Comparison of ENCODE assay signal across 13 mouse cellular contexts in the genomic region with DNA sequence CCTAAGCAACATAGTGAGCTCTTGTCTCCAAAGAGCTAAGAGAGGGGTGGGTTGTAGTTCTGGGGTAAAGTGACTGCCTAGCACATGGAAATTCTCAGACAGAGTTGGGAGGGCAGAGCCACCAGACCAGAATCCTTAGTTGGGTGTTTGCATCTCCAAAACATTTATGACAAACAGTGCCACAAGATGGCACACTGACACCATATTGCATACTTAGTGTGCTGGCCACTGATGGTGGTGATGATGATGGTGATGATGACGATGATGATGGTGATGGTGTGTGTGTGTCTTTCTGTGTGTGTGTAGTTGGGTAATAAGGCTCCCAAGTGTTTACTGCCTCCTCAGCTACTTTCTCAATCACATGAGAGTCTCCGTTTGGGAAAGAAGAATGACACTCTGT. TPM values are rescaled to one million over a fixed set of nuclear protein-coding genes. Genes with fewer than 3 reads are reported as not detected.
A peak's percentile ranks its signal among the peaks of the same experiment; 100 is the strongest.
DNase-seq lines count a peak whose midpoint lies in the region; ATAC-seq lines count a peak whose summit lies in the region.
"Had no signal": no experiment of that assay in that cellular context is flagged by ENCODE, and none has a peak within 500 bp of the region (broad histone marks: within the 10 kb centered on the region; RNA-seq: fewer than 3 reads in every experiment).

No protein-coding gene starts in this region.

- no peak overlapping the region for H3K4me2 ChIP-seq in hindbrain, embryonic 14.5 days (replicated peaks)
- no peak overlapping the region for H3K4me2 ChIP-seq in hindbrain, embryonic 16.5 days (ENCODE audit: low read length)
- H3K4me2 ChIP-seq in midbrain, embryonic 14.5 days (ENCODE audit: low read length): no peak overlapping the region
- no peak overlapping the region for H3K4me2 ChIP-seq in midbrain, embryonic 15.5 days
- H3K4me2 ChIP-seq in kidney, embryonic 14.5 days (replicated peaks; ENCODE audit: low read depth, low read length): no peak overlapping the region
- H3K4me2 ChIP-seq: embryonic facial prominence, embryonic 12.5 days; neural tube, embryonic 15.5 days had no signal

- H3K27me3 ChIP-seq in hindbrain, embryonic 14.5 days (ENCODE audit: control insufficient read depth, insufficient read depth, low read length): no peaks in the 10 kb centered on the region
- H3K27me3 ChIP-seq in hindbrain, embryonic 16.5 days (replicated peaks; ENCODE audit: control insufficient read depth, insufficient read depth, low read length): no peaks in the 10 kb centered on the region
- H3K27me3 ChIP-seq in midbrain, embryonic 14.5 days (ENCODE audit: control insufficient read depth, insufficient read depth, low read length): no peaks in the 10 kb centered on the region
- no peaks in the 10 kb centered on the region for H3K27me3 ChIP-seq in midbrain, embryonic 15.5 days (replicated peaks)
- no peaks in the 10 kb centered on the region for H3K27me3 ChIP-seq in kidney, embryonic 14.5 days (ENCODE audit: control insufficient read depth, insufficient read depth, low read length)
- H3K27me3 ChIP-seq: embryonic facial prominence, embryonic 12.5 days; neural tube, embryonic 15.5 days had no signal

- no peaks in the 10 kb centered on the region for H3K36me3 ChIP-seq in hindbrain, embryonic 14.5 days (replicated peaks; ENCODE audit: control insufficient read depth, insufficient read depth)
- H3K36me3 ChIP-seq in hindbrain, embryonic 16.5 days (ENCODE audit: control insufficient read depth, insufficient read depth, low read length): no peaks in the 10 kb centered on the region
- H3K36me3 ChIP-seq in midbrain, embryonic 14.5 days (ENCODE audit: control insufficient read depth, insufficient read depth, low read length): no peaks in the 10 kb centered on the region
- no peaks in the 10 kb centered on the region for H3K36me3 ChIP-seq in midbrain, embryonic 15.5 days (replicated peaks)
- no peaks in the 10 kb centered on the region for H3K36me3 ChIP-seq in kidney, embryonic 14.5 days (ENCODE audit: control insufficient read depth, insufficient read depth, low read length)
- H3K36me3 ChIP-seq: embryonic facial prominence, embryonic 12.5 days; limb, embryonic 10.5 days; neural tube, embryonic 15.5 days had no signal

- no peak for ATAC-seq in hindbrain, embryonic 14.5 days (ENCODE audit: low FRiP score)
- ATAC-seq in hindbrain, embryonic 16.5 days: no peak
- ATAC-seq in midbrain, embryonic 14.5 days (ENCODE audit: low FRiP score, low TSS enrichment): no peak
- ATAC-seq in midbrain, embryonic 15.5 days (replicated peaks): no peak
- ATAC-seq in megakaryocyte progenitor cell, adult 5-6 weeks (replicated peaks; ENCODE audit: poor library complexity): peak; percentile 54; the same call in 1 of the 2 replicates
- ATAC-seq in kidney, embryonic 14.5 days (ENCODE audit: low FRiP score, low TSS enrichment): no peak

- H3K9me3 ChIP-seq in hindbrain, embryonic 14.5 days (ENCODE audit: control insufficient read depth, low read length): no peaks in the 10 kb centered on the region
- H3K9me3 ChIP-seq in hindbrain, embryonic 16.5 days (ENCODE audit: control insufficient read depth, low read length): no peaks in the 10 kb centered on the region
- H3K9me3 ChIP-seq in midbrain, embryonic 14.5 days (ENCODE audit: control insufficient read depth, low read length): no peaks in the 10 kb centered on the region
- no peaks in the 10 kb centered on the region for H3K9me3 ChIP-seq in midbrain, embryonic 15.5 days
- no peaks in the 10 kb centered on the region for H3K9me3 ChIP-seq in kidney, embryonic 14.5 days (ENCODE audit: control insufficient read depth, low read length)
- H3K9me3 ChIP-seq: embryonic facial prominence, embryonic 12.5 days; limb, embryonic 10.5 days; neural tube, embryonic 15.5 days had no signal

- WGBS in hindbrain, embryonic 14.5 days: 77% methylated on average over 2 of the region's 2 CpGs
- 60% methylated on average over 2 of the region's 2 CpGs for WGBS in hindbrain, embryonic 16.5 days
- 74% methylated on average over 2 of the region's 2 CpGs for WGBS in midbrain, embryonic 14.5 days
- WGBS in midbrain, embryonic 15.5 days: 76% methylated on average over 2 of the region's 2 CpGs
- WGBS in kidney, embryonic 14.5 days: 64% methylated on average over 2 of the region's 2 CpGs

- peak; percentile 37 to 46 for DNase-seq in cerebellum, postnatal 10 days
- no peak for DNase-seq in cerebellum, postnatal 4 days (ENCODE audit: low spot score in 2 of 2)
- peak; percentile 32 for DNase-seq in hindbrain, embryonic 14.5 days (ENCODE audit: low spot score)
- DNase-seq in midbrain, embryonic 14.5 days: peak; percentile 41
- DNase-seq: B cell, adult 2 months; thymus, postnatal 4 days had no signal

- H3K4me3 ChIP-seq in hindbrain, embryonic 14.5 days (replicated peaks; ENCODE audit: low read length): no peak overlapping the region
- H3K4me3 ChIP-seq in hindbrain, embryonic 16.5 days (ENCODE audit: low read length): no peak overlapping the region
- H3K4me3 ChIP-seq in midbrain, embryonic 14.5 days (replicated peaks; ENCODE audit: low read depth, low read length): no peak overlapping the region
- H3K4me3 ChIP-seq in midbrain, embryonic 15.5 days: no peak overlapping the region
- no peak overlapping the region for H3K4me3 ChIP-seq in kidney, embryonic 14.5 days (ENCODE audit: low read length)
- H3K4me3 ChIP-seq: embryonic facial prominence, embryonic 12.5 days; limb, embryonic 10.5 days; neural tube, embryonic 15.5 days had no signal

- 0 out of 2 replicates have a peak, but pooled peaks cover 6% of the 10 kb centered on the region for H3K4me1 ChIP-seq in hindbrain, embryonic 14.5 days (replicated peaks; ENCODE audit: control insufficient read depth, insufficient read depth, low read length)
- peaks cover 9% of the 10 kb centered on the region for H3K4me1 ChIP-seq in hindbrain, embryonic 16.5 days (ENCODE audit: control insufficient read depth, insufficient read depth, low read depth, low read length)
- peaks cover 3% of the 10 kb centered on the region; the same call in 1 of the 2 replicates for H3K4me1 ChIP-seq in midbrain, embryonic 14.5 days (ENCODE audit: control insufficient read depth, insufficient read depth, low read length)
- H3K4me1 ChIP-seq in midbrain, embryonic 15.5 days: peaks cover 11% of the 10 kb centered on the region; the same call in 1 of the 2 replicates
- H3K4me1 ChIP-seq in kidney, embryonic 14.5 days (ENCODE audit: control insufficient read depth, insufficient read depth, low read length): peaks cover 15% of the 10 kb centered on the region; the same call in 1 of the 2 replicates

- H3K27ac ChIP-seq in hindbrain, embryonic 14.5 days: no peak overlapping the region
- H3K27ac ChIP-seq in hindbrain, embryonic 16.5 days (ENCODE audit: low read depth, low read length): no peak overlapping the region
- no peak overlapping the region for H3K27ac ChIP-seq in midbrain, embryonic 14.5 days (replicated peaks; ENCODE audit: low read depth, low read length)
- no peak overlapping the region for H3K27ac ChIP-seq in midbrain, embryonic 15.5 days
- H3K27ac ChIP-seq in kidney, embryonic 14.5 days (ENCODE audit: low read depth, low read length): no peak overlapping the region
- H3K27ac ChIP-seq: embryonic facial prominence, embryonic 12.5 days; limb, embryonic 10.5 days had no signal

- H3K9ac ChIP-seq in hindbrain, embryonic 14.5 days: no peak overlapping the region
- H3K9ac ChIP-seq in hindbrain, embryonic 16.5 days (ENCODE audit: low read depth, low read length): no peak overlapping the region
- H3K9ac ChIP-seq in midbrain, embryonic 14.5 days (replicated peaks; ENCODE audit: low read length): no peak overlapping the region
- H3K9ac ChIP-seq in midbrain, embryonic 15.5 days: no peak overlapping the region
- no peak overlapping the region for H3K9ac ChIP-seq in kidney, embryonic 14.5 days (ENCODE audit: low read depth, low read length)
- H3K9ac ChIP-seq: embryonic facial prominence, embryonic 12.5 days; neural tube, embryonic 15.5 days had no signal

RNA-seq across cellular contexts. Expression of gene Cacnb4, which starts 54.0 kb away (rescaled TPM):
- polyA plus RNA-seq in hindbrain, embryonic 14.5 days (2014; fragmentation: Nextera tagmentation; extraction: Ambion mirVana): 15.0 and 15.8 TPM in 2 replicates
- 13.6 and 13.9 TPM in 2 replicates for polyA plus RNA-seq in hindbrain, embryonic 16.5 days (2015; fragmentation: Nextera tagmentation; extraction: Ambion mirVana)
- 16.3 and 18.0 TPM in 2 replicates for polyA plus RNA-seq in midbrain, embryonic 14.5 days (2014; fragmentation: Nextera tagmentation; extraction: Ambion mirVana)
- polyA plus RNA-seq in midbrain, embryonic 15.5 days (2015; fragmentation: Nextera tagmentation; extraction: Ambion mirVana): 12.1 and 13.7 TPM in 2 replicates
- not detected in 2 replicates for total RNA-seq in megakaryocyte progenitor cell, adult 5-6 weeks (2015)
- not detected in 2 replicates for total RNA-seq in megakaryocyte progenitor cell, adult 5-6 weeks (2017)
- 4.2 and 4.3 TPM in 2 replicates for polyA plus RNA-seq in kidney, embryonic 14.5 days (2014; fragmentation: Nextera tagmentation; extraction: Ambion mirVana)

Comparison
In these comparisons a context has a peak if more than half of its experiments do, and no peak if none do; other contexts are left out.
1. DNase-seq: peak in cerebellum, postnatal 10 days (2 of 2), hindbrain, embryonic 14.5 days (single experiment) and midbrain, embryonic 14.5 days (single experiment); none in cerebellum, postnatal 4 days (0 of 2).